ENCODE assay signal across 31 mouse cellular contexts in the genomic region with DNA sequence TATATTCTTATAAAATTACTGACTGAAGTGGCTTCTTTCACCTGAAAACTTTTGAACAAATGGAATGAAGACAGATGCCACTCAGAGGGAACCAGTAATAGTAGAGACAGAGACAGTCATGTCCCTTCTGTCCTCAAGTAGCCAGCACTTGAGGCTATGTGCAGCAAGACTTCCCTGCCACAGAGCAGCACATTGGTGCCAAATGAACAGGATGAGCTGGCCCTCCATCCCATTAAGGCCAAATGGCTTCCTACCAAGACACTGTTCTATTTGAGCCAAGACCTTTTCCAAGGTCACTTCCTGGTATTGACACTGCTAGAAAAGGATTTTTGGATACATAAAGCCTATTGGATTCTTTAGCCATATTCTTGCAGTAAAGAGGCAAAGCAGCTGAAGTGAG.
DNase-seq lines count a peak whose midpoint lies in the region; ATAC-seq and TF ChIP-seq lines count a peak whose summit lies in the region.
"Had no signal": no experiment of that assay in that cellular context is flagged by ENCODE, and none has a peak within 500 bp of the region (broad histone marks: within the 10 kb centered on the region; RNA-seq: fewer than 3 reads in every experiment).

No protein-coding gene starts in this region.

- no peaks in the 10 kb centered on the region for H3K4me1 ChIP-seq in liver, adult 2 months (ENCODE audit: control insufficient read depth, insufficient read depth, low read length)
- no peaks in the 10 kb centered on the region for H3K4me1 ChIP-seq in liver, postnatal 0 days (ENCODE audit: insufficient read depth)
- H3K4me1 ChIP-seq in cerebellum, adult 2 months (ENCODE audit: control insufficient read depth, insufficient read depth, low read length) = peaks cover 7% of the 10 kb centered on the region; the same call in 1 of the 2 replicates
- H3K4me1 ChIP-seq in kidney, embryonic 15.5 days = no peaks in the 10 kb centered on the region
- H3K4me1 ChIP-seq: embryonic facial prominence, embryonic 12.5 days; heart, embryonic 15.5 days; intestine, embryonic 15.5 days; limb, embryonic 10.5 days; megakaryocyte, embryonic 14.5 days; neural tube, embryonic 12.5 days had no signal

- no peak overlapping the region for H3K9ac ChIP-seq in liver, adult 2 months (ENCODE audit: low read depth, low read length)
- no peak overlapping the region for H3K9ac ChIP-seq in liver, postnatal 0 days (replicated peaks)
- H3K9ac ChIP-seq in kidney, embryonic 15.5 days = no peak overlapping the region
- H3K9ac ChIP-seq: embryonic facial prominence, embryonic 12.5 days; forebrain, postnatal 0 days; heart, embryonic 15.5 days; hindbrain, embryonic 14.5 days; intestine, embryonic 15.5 days; neural tube, embryonic 12.5 days had no signal

- H3K27ac ChIP-seq in gastrocnemius, adult 2 months = no peak overlapping the region; the same call in 1 of the 2 replicates
- no peak overlapping the region for H3K27ac ChIP-seq in liver, adult 2 months (replicated peaks; ENCODE audit: insufficient read depth, low read depth, low read length)
- H3K27ac ChIP-seq in liver, postnatal 0 days (ENCODE audit: low read depth) = no peak overlapping the region
- no peak overlapping the region for H3K27ac ChIP-seq in cerebellum, adult 2 months (ENCODE audit: insufficient read depth, low read length)
- H3K27ac ChIP-seq in kidney, embryonic 15.5 days = no peak overlapping the region
- H3K27ac ChIP-seq: embryonic facial prominence, embryonic 12.5 days; heart, adult 2 months; heart, embryonic 15.5 days; hindbrain, embryonic 14.5 days; intestine, embryonic 15.5 days; left cerebral cortex, adult 2 months; limb, embryonic 10.5 days; neural tube, embryonic 12.5 days had no signal

- TF ChIP-seq EP300 in liver, postnatal 0 days (IDR thresholded peaks at IDR 0.05; ENCODE audit: low read depth) = no peak

- H3K4me3 ChIP-seq in gastrocnemius, adult 2 months = no peak overlapping the region
- no peak overlapping the region for H3K4me3 ChIP-seq in liver, adult 2 months (ENCODE audit: insufficient read depth, low read depth, low read length)
- no peak overlapping the region for H3K4me3 ChIP-seq in liver, postnatal 0 days (ENCODE audit: low read depth, low read length)
- no peak overlapping the region for H3K4me3 ChIP-seq in cerebellum, adult 2 months (replicated peaks; ENCODE audit: insufficient read depth, low read depth, low read length)
- no peak overlapping the region for H3K4me3 ChIP-seq in kidney, embryonic 15.5 days (replicated peaks)
- H3K4me3 ChIP-seq: embryonic facial prominence, embryonic 12.5 days; heart, adult 2 months; heart, embryonic 15.5 days; intestine, embryonic 15.5 days; left cerebral cortex, adult 2 months; limb, embryonic 10.5 days; megakaryocyte, embryonic 14.5 days; neural tube, embryonic 12.5 days had no signal

- no peak for TF ChIP-seq CTCF in gastrocnemius, adult 2 months (IDR thresholded peaks at IDR 0.05)
- no peak for TF ChIP-seq CTCF in liver, adult 2 months (IDR thresholded peaks at IDR 0.05; ENCODE audit: low read depth, low read length)
- TF ChIP-seq CTCF in liver, postnatal 0 days (IDR thresholded peaks at IDR 0.05; ENCODE audit: low read depth) = no peak
- no peak for TF ChIP-seq CTCF in cerebellum, adult 2 months (IDR thresholded peaks at IDR 0.05; ENCODE audit: borderline replicate concordance, insufficient read depth, low read depth, low read length)

- no peak for TF ChIP-seq POLR2A in liver, adult 2 months (IDR thresholded peaks at IDR 0.05; ENCODE audit: extremely low read depth, insufficient read depth, low read length)
- TF ChIP-seq POLR2A in cerebellum, adult 2 months (IDR thresholded peaks at IDR 0.05; ENCODE audit: borderline replicate concordance, insufficient read depth, low read length) = no peak

- H3K79me2 ChIP-seq in liver, adult 2 months (ENCODE audit: control insufficient read depth, insufficient read depth, low read length) = no peaks in the 10 kb centered on the region

- ATAC-seq in liver, postnatal 0 days = no peak
- no peak for ATAC-seq in kidney, embryonic 15.5 days (replicated peaks; ENCODE audit: low FRiP score)
- ATAC-seq: forebrain, postnatal 0 days; intestine, embryonic 15.5 days; Patski had no signal

- H3K36me3 ChIP-seq in liver, adult 2 months (ENCODE audit: control insufficient read depth, insufficient read depth, low read length) = no peaks in the 10 kb centered on the region
- H3K36me3 ChIP-seq in liver, postnatal 0 days (replicated peaks; ENCODE audit: insufficient read depth, low read length) = no peaks in the 10 kb centered on the region
- no peaks in the 10 kb centered on the region for H3K36me3 ChIP-seq in kidney, embryonic 15.5 days
- H3K36me3 ChIP-seq: embryonic facial prominence, embryonic 12.5 days; G1E; heart, embryonic 15.5 days; intestine, embryonic 15.5 days; limb, embryonic 10.5 days; neural tube, embryonic 12.5 days had no signal

- H3K27me3 ChIP-seq in liver, adult 2 months (ENCODE audit: control insufficient read depth, insufficient read depth, low read length) = no peaks in the 10 kb centered on the region
- no peaks in the 10 kb centered on the region for H3K27me3 ChIP-seq in liver, postnatal 0 days (ENCODE audit: insufficient read depth, low read length)
- H3K27me3 ChIP-seq in cerebellum, adult 2 months (ENCODE audit: control insufficient read depth, insufficient read depth, low read length) = no peaks in the 10 kb centered on the region
- H3K27me3 ChIP-seq in kidney, embryonic 15.5 days = no peaks in the 10 kb centered on the region
- H3K27me3 ChIP-seq: CH12.LX; embryonic facial prominence, embryonic 12.5 days; heart, embryonic 15.5 days; intestine, embryonic 15.5 days; megakaryocyte, embryonic 14.5 days; neural tube, embryonic 12.5 days; Patski had no signal

- no peaks in the 10 kb centered on the region for H3K9me3 ChIP-seq in liver, postnatal 0 days (ENCODE audit: low read length)
- no peaks in the 10 kb centered on the region for H3K9me3 ChIP-seq in kidney, embryonic 15.5 days (replicated peaks)
- H3K9me3 ChIP-seq: embryonic facial prominence, embryonic 12.5 days; G1E; heart, embryonic 15.5 days; intestine, embryonic 15.5 days; limb, embryonic 10.5 days; megakaryocyte, embryonic 14.5 days; neural tube, embryonic 12.5 days had no signal

- H3K4me2 ChIP-seq in liver, postnatal 0 days (ENCODE audit: low read depth, low read length) = no peak overlapping the region
- H3K4me2 ChIP-seq in kidney, embryonic 15.5 days = no peak overlapping the region
- H3K4me2 ChIP-seq: embryonic facial prominence, embryonic 12.5 days; heart, embryonic 15.5 days; hindbrain, embryonic 14.5 days; intestine, embryonic 15.5 days; neural tube, embryonic 12.5 days had no signal

- peak; percentile 17 for DNase-seq in gastrocnemius, adult 2 months
- no peak for DNase-seq in gastrocnemius, postnatal 10 days
- peak; percentile 19 for DNase-seq in liver, adult 2 months (ENCODE audit: extremely low read depth, low read depth, low spot score)
- DNase-seq in liver, postnatal 0 days = no peak
- DNase-seq in cerebellum, adult 2 months = peak; percentile 14 to 72
- peak; percentile 74 to 84 for DNase-seq in cerebellum, postnatal 14 days
- DNase-seq in layer of hippocampus, adult 11-12 months (ENCODE audit: low spot score) = no peak
- DNase-seq: adrenal gland, adult 2 months; B cell, adult 2 months; forebrain, postnatal 0 days; heart, adult 2 months; heart, postnatal 4 days; kidney, adult 8-10 months; kidney, postnatal 25 days; liver; lung, postnatal 14 days; midbrain, embryonic 14.5 days; right cerebral cortex, postnatal 14 days; thymus, postnatal 14 days had no signal

- intact Hi-C loops in gastrocnemius, adult 2 months (cut with DNase I) = no loop called here

Comparison
In these comparisons a context has a peak if more than half of its experiments do, and no peak if none do; other contexts are left out.
1. DNase-seq: peak in gastrocnemius, adult 2 months (single experiment), liver, adult 2 months (single experiment), cerebellum, adult 2 months (2 of 2) and cerebellum, postnatal 14 days (2 of 2); none in gastrocnemius, postnatal 10 days (single experiment), liver, postnatal 0 days (single experiment) and layer of hippocampus, adult 11-12 months (single experiment).